Mouse (Mus musculus) small intestine, adult 2 months (tissue): ENCODE results near the gene Samhd1.

Experiments used
- CTCF ChIP-seq: fragments of 200-500 bp; IDR thresholded peaks from 2 replicates; pipeline ENCODE4 v1.5.1; 2012; ENCODE audit warnings: low read depth, mild to moderate bottlenecking, control low read depth, inconsistent platforms, low read length, moderate library complexity, mixed read lengths; ENCODE audit not compliant: insufficient replicate concordance, insufficient read length; ENCODE audit errors: extremely low read depth
- POLR2A ChIP-seq: fragments of 200-500 bp; IDR thresholded peaks from 2 replicates; pipeline ENCODE4 v1.6.1; 2012; ENCODE audit warnings: low read depth, mild to moderate bottlenecking, control low read depth, inconsistent platforms, low read length, moderate library complexity

DNA sequence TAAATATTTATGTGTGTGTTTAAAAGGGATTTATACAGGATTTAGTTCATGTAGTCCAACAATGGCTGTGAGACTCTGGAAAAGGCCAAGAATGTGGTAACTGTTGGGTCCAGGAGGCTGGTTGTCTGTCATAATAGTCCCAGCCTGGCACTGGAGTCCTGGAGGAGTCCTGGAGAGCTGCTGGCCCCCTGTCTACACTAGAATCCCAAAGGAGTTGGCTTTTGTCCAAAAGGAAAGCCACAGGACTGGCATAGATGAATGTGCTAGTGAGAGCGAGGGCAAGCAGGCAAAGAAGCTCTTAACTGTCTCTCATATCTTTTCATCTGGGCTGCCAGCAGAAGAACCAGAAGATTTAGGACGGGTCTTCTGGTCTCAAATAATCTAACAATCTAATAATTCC is 1.6 kb upstream of the Samhd1 start:
- no peak for TF ChIP-seq CTCF
- no peak for TF ChIP-seq POLR2A
